Mouse (Mus musculus) testis, adult 2 months (tissue): Measurements from ENCODE around the gene Fut2.

Source experiments
- CTCF ChIP-seq: fragments of 200-500 bp; IDR thresholded peaks from 2 replicates; pipeline ENCODE4 v1.5.1; 2012; ENCODE audit warnings: low read depth, mild to moderate bottlenecking, inconsistent platforms, low read length, moderate library complexity; ENCODE audit not compliant: control insufficient read depth, insufficient read depth, insufficient replicate concordance
- POLR2A ChIP-seq: fragments of 200-500 bp; IDR thresholded peaks from 2 replicates; pipeline ENCODE4 v1.6.1; 2012; ENCODE audit warnings: low read depth, mild to moderate bottlenecking, inconsistent platforms, low read length, moderate library complexity; ENCODE audit not compliant: control insufficient read depth

DNA sequence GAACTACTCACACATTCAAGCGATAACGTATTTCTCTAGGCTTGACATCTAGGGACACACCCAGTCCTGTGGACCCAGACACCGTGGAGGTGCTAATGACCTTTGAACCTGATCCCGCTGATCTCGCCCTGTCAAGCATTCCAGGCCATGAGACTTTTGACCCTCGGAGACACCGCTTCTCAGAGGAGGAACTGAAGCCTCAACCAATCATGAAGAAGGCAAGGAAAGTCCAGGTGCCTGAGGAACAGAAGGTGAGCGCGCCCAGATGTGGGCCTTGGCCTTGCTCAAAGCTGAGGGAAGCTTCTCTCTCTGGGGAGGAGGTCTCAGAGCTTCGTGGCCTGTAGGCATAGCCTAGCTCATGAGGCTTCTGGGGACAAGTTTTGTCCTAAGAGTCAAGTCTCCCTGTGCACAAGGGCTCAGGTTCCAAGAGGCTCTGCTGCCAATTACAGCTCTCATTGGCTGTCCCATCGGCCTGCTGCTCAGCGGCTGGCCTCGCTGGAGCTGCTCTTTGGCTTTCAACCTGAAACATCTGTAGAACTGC, 42.1 kb upstream of the Fut2 start:
- no peak for TF ChIP-seq POLR2A
- TF ChIP-seq CTCF: no peak
